Mouse (Mus musculus): ENCODE measurements around the gene Rsrp1. TPM values are rescaled to one million over a fixed set of nuclear protein-coding genes. Genes with fewer than 3 reads are reported as not detected.

Rsrp1 gene
- total RNA-seq, 2 experiments from 2014 or later = 129 to 206 TPM

DNA sequence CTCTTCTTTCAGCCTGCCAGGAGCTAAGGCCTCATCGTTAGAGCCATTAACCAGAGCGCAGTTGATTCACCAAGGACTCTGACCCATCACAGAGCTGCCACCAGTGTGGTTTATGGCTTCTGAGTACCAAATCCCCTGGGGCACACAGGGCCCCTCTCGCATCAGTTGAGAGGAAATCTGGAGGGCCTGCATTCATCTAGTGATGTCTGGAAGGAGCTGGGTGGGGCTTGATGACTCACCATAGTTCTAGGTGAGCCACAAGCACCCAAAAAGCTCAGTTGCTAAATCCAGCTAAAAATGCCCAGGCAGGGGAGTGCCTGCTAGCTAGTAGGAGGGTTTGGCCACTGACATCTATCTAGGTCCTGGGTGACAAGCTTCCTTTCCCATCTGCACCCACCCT is 32.5 kb downstream of the Rsrp1 start:
- intact Hi-C loops (cut with DNase I) = loop anchor here (5.0 kb wide), 1 partner anchor 64 kb away; no protein-coding TSS in a partner anchor
- no peak for DNase-seq

DNA sequence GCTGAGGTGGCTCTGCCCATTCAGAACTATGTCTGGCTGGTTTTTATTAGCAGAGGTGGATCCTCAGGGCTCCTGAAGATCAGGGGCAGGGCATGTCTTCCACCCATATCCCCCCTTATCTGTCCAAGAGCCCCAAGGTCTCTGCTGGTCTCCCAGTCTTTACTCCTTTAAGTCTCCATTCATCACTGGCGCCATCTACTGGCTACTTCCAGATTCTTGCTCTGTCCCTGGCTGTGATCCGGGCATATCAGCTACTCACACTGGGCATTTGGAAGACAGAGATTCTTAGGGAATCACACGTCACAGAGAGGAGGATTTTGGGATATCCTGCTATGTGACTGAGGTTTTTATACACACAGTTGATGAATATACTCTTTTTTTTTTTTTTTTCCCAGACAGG is 32.9 kb downstream of the Rsrp1 start:
- intact Hi-C loops (cut with DNase I) = loop anchor here (5.0 kb wide), 1 partner anchor 64 kb away; no protein-coding TSS in a partner anchor

DNA sequence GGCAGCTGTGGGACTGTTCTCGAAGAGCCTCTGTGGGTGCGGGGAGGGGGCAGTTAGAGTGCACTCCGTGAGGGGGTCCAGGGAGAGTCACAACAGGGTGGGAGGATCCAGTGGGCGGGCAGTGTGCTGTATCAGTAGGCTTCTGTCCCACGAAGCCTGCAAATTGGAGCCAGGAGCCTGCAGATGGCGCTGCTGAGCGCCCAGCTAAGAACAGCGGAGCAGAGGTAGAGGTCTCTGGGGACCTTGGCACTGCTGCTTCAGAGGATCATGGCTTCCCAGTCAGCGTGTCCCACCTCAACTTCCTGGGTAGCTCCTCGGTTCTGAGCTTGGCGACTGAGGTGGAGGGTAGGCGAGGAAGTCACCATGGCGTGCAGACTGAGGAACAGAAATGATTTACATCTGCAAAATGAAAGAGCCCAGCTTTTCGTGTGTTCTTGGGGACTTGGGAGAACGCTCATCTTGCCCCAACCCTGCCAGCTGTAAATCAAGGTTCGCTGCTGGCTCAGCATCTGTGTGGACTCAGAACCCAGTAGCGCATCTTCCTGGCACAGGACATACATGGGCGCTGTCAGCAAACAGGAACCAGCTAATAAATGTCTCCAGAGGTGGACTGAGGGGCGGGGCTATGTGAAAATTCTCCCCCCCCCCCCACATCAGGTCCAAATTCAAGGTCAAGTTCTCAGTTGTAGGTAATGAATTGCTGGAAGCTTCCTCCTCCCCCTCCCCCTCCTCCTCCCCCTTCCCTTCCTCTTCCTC is 39.8 kb downstream of the Rsrp1 start:
- intact Hi-C loops (cut with DNase I) = no loop called here
- DNase-seq = no peak

More for the DNA sequence above, 32.9 kb downstream of the Rsrp1 start:
- DNase-seq = peak; percentile 75 to 77

DNA sequence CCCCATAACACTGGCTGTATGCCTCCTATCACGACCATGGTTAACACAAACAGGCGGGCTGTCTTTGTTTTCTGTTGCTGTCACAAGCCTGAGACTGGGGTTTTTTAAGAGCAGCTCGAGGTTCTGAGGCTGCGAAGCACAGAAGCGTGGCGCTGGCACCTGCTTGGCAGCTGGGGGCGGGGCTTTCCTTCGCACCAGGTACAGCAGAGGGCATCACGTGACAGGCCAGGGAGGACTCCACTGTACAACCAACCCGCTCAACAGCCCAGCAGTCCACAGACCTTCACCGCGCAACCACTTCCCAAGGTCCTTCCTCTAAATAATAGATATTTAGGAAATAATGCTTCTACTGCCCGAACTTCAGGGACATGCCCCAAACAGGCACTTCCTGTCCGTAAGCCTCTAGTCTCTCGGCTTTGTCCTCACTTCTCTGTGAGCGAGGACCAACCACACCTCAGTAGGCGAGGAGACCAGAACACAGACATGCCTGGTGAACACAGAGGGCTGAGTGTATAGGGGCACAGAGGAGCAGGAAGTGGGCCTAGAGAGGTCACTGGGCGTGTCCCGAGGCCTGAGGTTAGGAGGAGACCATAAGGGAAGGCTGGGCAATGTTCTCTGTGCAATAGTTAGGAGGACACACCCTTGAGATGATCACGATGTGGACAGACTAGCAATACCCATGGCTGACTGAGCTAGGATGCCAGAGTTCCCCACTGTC is 44.7 kb downstream of the Rsrp1 start:
- intact Hi-C loops (cut with DNase I) = loop anchor here (5.0 kb wide), 1 partner anchor 69 kb away; no protein-coding TSS in a partner anchor
- DNase-seq = no peak

DNA sequence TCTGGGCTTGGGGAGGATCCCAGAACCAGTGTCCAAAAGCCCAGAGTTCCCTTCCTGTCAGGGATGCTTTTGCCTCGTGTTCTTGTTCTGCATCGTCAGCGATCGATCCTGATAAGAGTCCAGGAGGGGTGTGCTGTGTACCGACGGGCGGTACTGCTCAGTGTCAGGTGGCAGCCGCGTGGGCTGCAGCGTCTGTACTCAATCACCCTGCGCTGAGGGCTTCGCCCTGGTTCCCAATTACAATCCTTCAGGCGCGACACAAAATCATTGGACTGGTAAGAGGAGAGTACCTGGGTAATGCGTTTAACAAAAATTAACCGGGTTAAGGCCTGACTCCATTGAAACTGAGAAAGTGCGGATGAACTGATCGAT is 45.2 kb downstream of the Rsrp1 start:
- DNase-seq = no peak
- intact Hi-C loops (cut with DNase I) = loop anchor here (5.0 kb wide), 1 partner anchor 69 kb away; no protein-coding TSS in a partner anchor

DNA sequence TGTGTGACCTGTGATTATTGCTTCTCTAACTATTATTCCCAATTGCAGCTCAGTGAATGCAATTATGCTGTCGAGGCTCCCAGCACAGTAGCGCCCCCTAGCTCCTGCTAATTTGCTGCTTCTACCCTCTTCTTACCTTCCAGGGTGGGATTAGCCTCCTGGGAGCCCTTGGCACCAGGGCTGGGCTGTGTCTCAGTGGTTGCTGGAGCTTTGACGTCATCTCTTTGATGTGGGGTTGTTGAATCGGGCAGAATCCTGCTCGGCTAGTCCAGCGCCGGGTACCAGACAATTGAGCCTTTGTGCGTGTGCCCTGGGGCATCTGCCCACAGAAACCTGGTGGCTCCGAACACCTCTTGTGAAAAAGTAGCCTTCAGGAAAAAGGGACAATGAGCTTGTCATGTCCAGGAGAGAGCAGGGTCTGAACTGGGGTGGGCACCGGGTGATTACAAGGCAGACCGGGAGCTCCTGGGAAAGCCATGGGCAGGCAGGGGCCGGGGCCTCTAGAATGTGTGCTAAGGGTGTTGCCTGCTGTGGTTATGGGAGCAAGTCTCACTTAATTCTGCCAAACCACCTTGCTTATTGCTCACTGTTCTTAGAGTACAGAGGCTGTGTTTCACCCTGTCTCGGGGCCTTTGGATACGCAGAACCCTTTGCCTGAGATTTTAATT is 52.0 kb downstream of the Rsrp1 start:
- DNase-seq = no peak

DNA sequence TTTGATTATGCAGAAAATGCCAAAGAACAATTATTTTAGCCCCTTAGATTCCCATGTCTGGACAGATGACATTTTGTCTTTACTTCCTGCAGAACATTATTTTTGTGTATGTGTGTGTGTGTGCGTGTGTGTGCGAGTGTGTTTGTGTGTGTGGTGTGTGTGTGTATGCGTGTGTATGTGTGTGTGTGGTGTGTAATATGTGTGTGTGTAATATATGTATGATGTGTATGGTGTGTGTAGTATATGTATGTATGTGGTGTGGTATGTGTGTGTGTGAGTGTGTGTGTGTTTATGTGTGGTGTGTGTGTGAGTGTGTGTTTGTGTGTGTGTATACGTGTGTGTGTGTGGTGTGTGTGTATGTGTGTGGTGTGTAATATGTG is 52.5 kb downstream of the Rsrp1 start:
- no peak for DNase-seq
- intact Hi-C loops (cut with DNase I) = no loop called here

More for the DNA sequence above, 52.0 kb downstream of the Rsrp1 start:
- intact Hi-C loops (cut with DNase I) = no loop called here

Other genes with a start within 250 kb of the Rsrp1 start
- 10 to 100 TPM; 22.0 to 23.2 TPM for gene Man1c1, start 219.3 kb upstream of the Rsrp1 start, total RNA-seq (2021)
- 10 to 100 TPM; 14.3 to 16.2 TPM for gene Ldlrap1, start 155.6 kb upstream of the Rsrp1 start, total RNA-seq (2021)
- 10 to 100 TPM; 23.9 to 24.7 TPM for gene Maco1, start 70.2 kb upstream of the Rsrp1 start, total RNA-seq (2021)
- gene Rhd, start 59.1 kb upstream of the Rsrp1 start, total RNA-seq (2021) = 1 to 10 TPM; 2.8 to 3.0 TPM
- 10 to 100 TPM; 65.8 to 71.3 TPM for gene Tmem50a, start 8.6 kb upstream of the Rsrp1 start, total RNA-seq (2021)
- gene Syf2, start 7.3 kb downstream of the Rsrp1 start, total RNA-seq (2021) = 10 to 100 TPM; 56.1 to 65.6 TPM
- gene Runx3, start 197.1 kb downstream of the Rsrp1 start, total RNA-seq (2021) = under 1 TPM; 0.43 to 0.50 TPM

Data from heart, postnatal 36 days (tissue).